Mouse (Mus musculus) right cerebral cortex, postnatal 25 days (tissue): ENCODE results near the gene H2-T23.
A peak's percentile ranks its signal among the peaks of the same experiment; 100 is the strongest.

Experiments used
- DNase-seq: peaks from one replicate; pipeline ENCODE4 v3.0.0; 2022

H2-T23 gene

DNA sequence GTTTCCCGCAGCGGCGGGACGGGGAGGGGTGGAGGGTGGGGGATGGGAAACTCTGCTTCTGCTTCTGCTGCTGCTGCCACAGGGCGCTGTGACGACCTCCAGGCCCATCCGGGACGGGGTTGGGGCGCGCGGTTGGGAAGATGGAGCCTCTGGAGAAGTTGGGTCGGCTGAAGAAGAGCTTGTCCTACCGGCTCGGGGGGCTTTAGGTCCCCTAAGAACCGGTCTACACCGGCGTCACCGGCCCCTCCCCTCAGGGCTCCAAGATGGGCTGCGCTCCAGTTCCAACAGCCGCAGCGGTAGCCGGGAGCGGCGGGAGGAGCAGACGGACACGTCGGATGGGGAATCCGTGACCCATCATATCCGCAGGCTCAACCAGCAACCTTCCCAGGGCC is 52.3 kb downstream of the H2-T23 start:
- DNase-seq, result peak; percentile 54
